Mouse (Mus musculus) MEL (cell line): ENCODE measurements around the gene Copg2. TPM values are rescaled to one million over a fixed set of nuclear protein-coding genes. Genes with fewer than 3 reads are reported as not detected.

Experiments used
- DNase-seq: peaks from one replicate; pipeline ENCODE4 v3.0.0; 2011; ENCODE audit warnings: low read depth, low spot score
- H3K27ac ChIP-seq: 2 replicates; pipeline ENCODE4 v1.5.1; 2012; ENCODE audit warnings: low read depth, mild to moderate bottlenecking, control low read depth, low read length, moderate library complexity; ENCODE audit not compliant: control insufficient read depth
- H3K27me3 ChIP-seq, 2 experiments: fragments of 150-350 bp in 1 of 2; sonication (generic) in 1 of 2; 2 replicates each; pipeline ENCODE4 v1.6.1; 2012; ENCODE audit warnings: low read length in 2 of 2, mild to moderate bottlenecking in 2 of 2, improper control_type of control experiment in 1 of 2, moderate library complexity in 1 of 2; ENCODE audit not compliant: insufficient read depth in 2 of 2, control insufficient read depth in 1 of 2
- H3K36me3 ChIP-seq, 2 experiments: 2 replicates each; pipeline ENCODE4 v1.6.1; 2012 to 2014; ENCODE audit warnings: low read length in 2 of 2, improper control_type of control experiment in 1 of 2, inconsistent platforms in 1 of 2, mild to moderate bottlenecking in 1 of 2; ENCODE audit not compliant: insufficient read depth in 2 of 2, control insufficient read depth in 1 of 2
- H3K4me1 ChIP-seq, 2 experiments: fragments of 150-350 bp in 1 of 2; sonication (generic) in 1 of 2; 2 replicates each; pipeline ENCODE4 v1.6.1; 2012; ENCODE audit warnings: low read length in 2 of 2, improper control_type of control experiment in 1 of 2, mild to moderate bottlenecking in 1 of 2; ENCODE audit not compliant: insufficient read depth in 2 of 2, control insufficient read depth in 1 of 2
- H3K4me3 ChIP-seq, 2 experiments: fragments of 150-350 bp in 1 of 2; sonication (generic) in 1 of 2; 2 replicates each; pipeline ENCODE4 v1.5.1; 2012; ENCODE audit warnings: low read depth in 2 of 2, low read length in 2 of 2, mild to moderate bottlenecking in 2 of 2, moderate library complexity in 2 of 2, control low read depth in 1 of 2, improper control_type of control experiment in 1 of 2; ENCODE audit not compliant: control insufficient read depth in 1 of 2, insufficient read depth in 1 of 2
- H3K79me2 ChIP-seq: 2 replicates; pipeline ENCODE4 v1.6.1; 2012; ENCODE audit warnings: mild to moderate bottlenecking, low read length, moderate library complexity; ENCODE audit not compliant: control insufficient read depth, poor library complexity, insufficient read depth
- H3K9ac ChIP-seq: 2 replicates; pipeline ENCODE4 v1.6.1; 2012; ENCODE audit warnings: low read depth, mild to moderate bottlenecking, control low read depth, low read length, moderate library complexity; ENCODE audit not compliant: control insufficient read depth, poor library complexity, severe bottlenecking
- H3K9me3 ChIP-seq: fragments of 150-350 bp; sonication (generic); replicated peaks from 2 replicates; pipeline ENCODE4 v1.6.1; 2012; ENCODE audit warnings: mild to moderate bottlenecking, low read length, improper control_type of control experiment, moderate library complexity; ENCODE audit not compliant: insufficient read depth
- BHLHE40 ChIP-seq: IDR thresholded peaks from 2 replicates; pipeline ENCODE4 v1.6.1; 2012; ENCODE audit warnings: low read depth, mild to moderate bottlenecking, inconsistent platforms, low read length, improper control_type of control experiment, borderline replicate concordance
- E2F4 ChIP-seq: IDR thresholded peaks from 2 replicates; pipeline ENCODE4 v1.6.1; 2011; ENCODE audit warnings: low read depth, low read length, improper control_type of control experiment, borderline replicate concordance
- GABPA ChIP-seq: IDR thresholded peaks from 2 replicates; pipeline ENCODE4 v1.6.1; 2012; ENCODE audit warnings: low read depth, mild to moderate bottlenecking, inconsistent platforms, low read length, improper control_type of control experiment, moderate library complexity
- GATA1 ChIP-seq: IDR thresholded peaks from 2 replicates; pipeline ENCODE4 v1.6.1; 2011; ENCODE audit warnings: low read depth, low read length, improper control_type of control experiment
- JUND ChIP-seq: IDR thresholded peaks from 2 replicates; pipeline ENCODE4 v1.6.1; 2011; ENCODE audit warnings: low read depth, mild to moderate bottlenecking, improper control_type of control experiment, low read length
- KAT2A ChIP-seq: conservative IDR thresholded peaks from 2 replicates; pipeline ENCODE4 v1.6.1; 2012; ENCODE audit warnings: low read depth, low read length, improper control_type of control experiment, inconsistent platforms
- MAFK ChIP-seq: IDR thresholded peaks from 2 replicates; pipeline ENCODE4 v1.6.1; 2011; ENCODE audit warnings: low read depth, mild to moderate bottlenecking, low read length, improper control_type of control experiment, borderline replicate concordance
- MAZ ChIP-seq: IDR thresholded peaks from 2 replicates; pipeline ENCODE4 v1.6.1; 2012; ENCODE audit warnings: low read depth, mild to moderate bottlenecking, inconsistent platforms, low read length, improper control_type of control experiment
- MEF2A ChIP-seq: IDR thresholded peaks from 2 replicates; pipeline ENCODE4 v1.6.1; 2014; ENCODE audit warnings: low read depth, mild to moderate bottlenecking, inconsistent platforms, low read length, improper control_type of control experiment; ENCODE audit not compliant: poor library complexity, insufficient replicate concordance, severe bottlenecking; ENCODE audit errors: extremely low read depth
- NELFE ChIP-seq: IDR thresholded peaks from 2 replicates; pipeline ENCODE4 v1.6.1; 2011; ENCODE audit warnings: low read depth, low read length, improper control_type of control experiment
- POLR2A ChIP-seq, 2 experiments: IDR thresholded peaks; 2 replicates each; pipeline ENCODE4 v1.6.1; 2011 to 2012; ENCODE audit warnings: low read length in 2 of 2, mild to moderate bottlenecking in 2 of 2, control low read depth in 1 of 2, improper control_type of control experiment in 1 of 2, low read depth in 1 of 2, moderate library complexity in 1 of 2; ENCODE audit not compliant: control insufficient read depth in 1 of 2, insufficient read depth in 1 of 2, poor library complexity in 1 of 2
- POLR2AphosphoS5 ChIP-seq: IDR thresholded peaks from 2 replicates; pipeline ENCODE4 v1.6.1; 2012; ENCODE audit warnings: low read depth, borderline replicate concordance, mild to moderate bottlenecking, inconsistent platforms, low read length, moderate library complexity, mixed read lengths
- RAD21 ChIP-seq: IDR thresholded peaks from 2 replicates; pipeline ENCODE4 v1.6.1; 2011; ENCODE audit warnings: mild to moderate bottlenecking, low read depth, low read length, improper control_type of control experiment
- RCOR1 ChIP-seq: IDR thresholded peaks from 2 replicates; pipeline ENCODE4 v1.6.1; 2012; ENCODE audit warnings: low read depth, mild to moderate bottlenecking, inconsistent platforms, low read length, improper control_type of control experiment
- SIN3A ChIP-seq: IDR thresholded peaks from 2 replicates; pipeline ENCODE4 v1.6.1; 2012; ENCODE audit warnings: low read length, improper control_type of control experiment, inconsistent platforms
- TBP ChIP-seq: IDR thresholded peaks from 2 replicates; pipeline ENCODE4 v1.8.0; 2011; ENCODE audit warnings: low read depth, low read length, improper control_type of control experiment
- USF1 ChIP-seq: IDR thresholded peaks from 2 replicates; pipeline ENCODE4 v1.6.1; 2014; ENCODE audit warnings: low read depth, mild to moderate bottlenecking, inconsistent platforms, low read length, improper control_type of control experiment, moderate library complexity
- USF2 ChIP-seq, 2 experiments: IDR thresholded peaks; 2 replicates each; pipeline ENCODE4 v1.6.1; 2011 to 2012; ENCODE audit warnings: improper control_type of control experiment in 2 of 2, low read length in 2 of 2, borderline replicate concordance in 1 of 2, inconsistent platforms in 1 of 2, low read depth in 1 of 2, mild to moderate bottlenecking in 1 of 2; ENCODE audit not compliant: insufficient read depth in 1 of 2
- ZMIZ1 ChIP-seq: IDR thresholded peaks from 2 replicates; pipeline ENCODE4 v1.6.1; 2012; ENCODE audit warnings: low read depth, mild to moderate bottlenecking, inconsistent platforms, low read length, improper control_type of control experiment, moderate library complexity
- polyA plus RNA-seq, 2 experiments: library from polyadenylated mRNA; stranded (reverse) in 1 of 2; unstranded in 1 of 2; fragments of >175 nt in 1 of 2; fragments of >200 nt in 1 of 2; gene quantifications; 2 replicates each; pipeline versions ENCODE4 v1.2.1 to v1.2.4; 2012; ENCODE audit warnings: low replicate concordance in 2 of 2, low read depth in 1 of 2; ENCODE audit not compliant: insufficient read length in 2 of 2, insufficient read depth in 1 of 2, missing spikeins in 1 of 2
- total RNA-seq: library from RNA; depleted of rRNA; stranded (reverse); fragments of 300-350 nt; gene quantifications from 2 replicates; pipeline ENCODE4 v1.2.3, GENCODE M21; 2012

Copg2 gene
- total and polyA plus RNA-seq, 3 experiments, result 14.8 to 20.3 TPM; not detected in 1

- no peaks in the 10 kb centered on the region for H3K4me1 ChIP-seq
- H3K9ac ChIP-seq, result no peak overlapping the region
- H3K27me3 ChIP-seq, result peaks cover 7 to 9% of the 10 kb centered on the region in 2 experiments
- H3K4me3 ChIP-seq, result no peak overlapping the region
- H3K9me3 ChIP-seq, result no peaks in the 10 kb centered on the region
- TF ChIP-seq BHLHE40, result no peak
- TF ChIP-seq MAFK, result no peak
- TF ChIP-seq GATA1, result no peak
- no peak for TF ChIP-seq RAD21
- TF ChIP-seq POLR2A (IDR thresholded peaks at IDR 0.05; ENCODE audit: control insufficient read depth in 1 of 2, insufficient read depth in 1 of 2, low read depth in 1 of 2, low read length in 2 of 2, poor library complexity in 1 of 2), result no peak
- H3K79me2 ChIP-seq, result no peaks in the 10 kb centered on the region
- no peaks in the 10 kb centered on the region for H3K36me3 ChIP-seq
- no peak for DNase-seq
- H3K27ac ChIP-seq, result no peak overlapping the region
Observed at GRCm38 (mm10) chr6:30703476-30703875, 193.1 kb downstream of the Copg2 start.

GRCm38 (mm10) chr6:30702881-30703280 is 193.7 kb downstream of the Copg2 start:
- Histone ChIP-seq H3K27ac (no peak overlapping the region), H3K36me3 (no peaks in the 10 kb centered on the region), H3K4me1 (no peaks in the 10 kb centered on the region), H3K4me3 (no peak overlapping the region), H3K9me3 (no peaks in the 10 kb centered on the region), H3K9ac (no peak overlapping the region), H3K27me3 (peaks cover 7 to 9% of the 10 kb centered on the region in 2 experiments), H3K79me2 (no peaks in the 10 kb centered on the region)
- TF ChIP-seq MAZ (no peak), GABPA (no peak), JUND (no peak), MEF2A (no peak), USF2 (IDR thresholded peaks at IDR 0.05; ENCODE audit: borderline replicate concordance in 1 of 2, insufficient read depth in 1 of 2, low read depth in 1 of 2, low read length in 2 of 2) (no peak), ZMIZ1 (no peak), TBP (no peak), POLR2AphosphoS5 (no peak), KAT2A (no peak), RCOR1 (no peak), NELFE (no peak)
- DNase-seq, result no peak

GRCm38 (mm10) chr6:30700182-30700581 is 196.4 kb downstream of the Copg2 start:
- H3K9ac ChIP-seq, result no peak overlapping the region
- DNase-seq, result no peak
- H3K36me3 ChIP-seq, result no peaks in the 10 kb centered on the region
- H3K27ac ChIP-seq, result no peak overlapping the region
- peaks cover 7 to 9% of the 10 kb centered on the region in 2 experiments for H3K27me3 ChIP-seq
- no peaks in the 10 kb centered on the region for H3K79me2 ChIP-seq
- H3K9me3 ChIP-seq, result no peaks in the 10 kb centered on the region
- no peak overlapping the region for H3K4me3 ChIP-seq
- no peaks in the 10 kb centered on the region for H3K4me1 ChIP-seq
- TF ChIP-seq USF1, result no peak
- TF ChIP-seq E2F4, result no peak
- no peak for TF ChIP-seq SIN3A
